Mouse (Mus musculus): ENCODE measurements around the gene Cldn34a. TPM values are rescaled to one million over a fixed set of nuclear protein-coding genes. Genes with fewer than 3 reads are reported as not detected.

Gene Cldn34a
- polyA plus RNA-seq (2021; fragmentation: Nextera tagmentation): not detected in 2 replicates
- long read RNA-seq, experiment 1: 0 reads
- long read RNA-seq, experiment 2: 0 reads

DNA sequence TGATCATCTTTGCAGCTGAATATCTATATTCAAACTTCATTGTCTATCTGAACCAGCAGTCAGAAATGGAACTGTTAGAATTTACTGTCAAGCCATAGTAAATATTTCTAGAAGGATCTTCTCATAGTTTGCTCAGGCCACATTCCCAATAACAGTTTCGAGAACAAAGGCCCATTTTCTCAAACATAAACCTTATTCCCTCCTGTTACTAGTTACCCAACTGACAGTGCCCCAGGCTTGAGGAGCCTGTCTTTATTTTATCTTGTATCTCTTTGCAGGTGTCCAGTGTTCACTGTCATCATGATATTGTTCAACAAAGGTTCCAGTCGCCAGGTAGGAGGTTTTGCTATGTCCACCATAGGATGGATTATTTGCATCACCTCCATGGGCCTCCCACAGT lies at the start of gene Cldn34a:
TSS of gene Cldn34a (plus strand) at position 301 of the 400 bp plus-strand sequence.

Other genes starting within 250 kb of the Cldn34a start
- 37.6 and 38.2 TPM in 2 replicates for gene Kantr, start 235.8 kb upstream of the Cldn34a start, polyA plus RNA-seq (2021; fragmentation: Nextera tagmentation)
- gene Tspyl2, start 220.9 kb upstream of the Cldn34a start, polyA plus RNA-seq (2021; fragmentation: Nextera tagmentation): 8.2 and 8.4 TPM in 2 replicates
- 2.6 and 2.7 TPM in 2 replicates for gene Gpr173, start 194.6 kb upstream of the Cldn34a start, polyA plus RNA-seq (2021; fragmentation: Nextera tagmentation)
- 30.4 and 32.2 TPM in 2 replicates for gene Shroom2, start 206.1 kb downstream of the Cldn34a start, polyA plus RNA-seq (2021; fragmentation: Nextera tagmentation)
- 0.09 and 0.25 TPM in 2 replicates for gene Gpr143, start 218.6 kb downstream of the Cldn34a start, polyA plus RNA-seq (2021; fragmentation: Nextera tagmentation)

All from layer of hippocampus, adult 6 months (tissue).